Mouse (Mus musculus) midbrain, embryonic 11.5 days (tissue): Measurements from ENCODE around the gene Tctex1d2. TPM values are rescaled to one million over a fixed set of nuclear protein-coding genes. Genes with fewer than 3 reads are reported as not detected.

Source experiments
- ATAC-seq: fragments of 200-750 bp; cut with Nextera tagmentation; 2 replicates; pipeline ENCODE4 v1.8.0; 2017; ENCODE audit warnings: moderate TSS enrichment, moderate library complexity; ENCODE audit not compliant: low FRiP score
- DNase-seq: peaks from one replicate; pipeline ENCODE4 v3.0.0; 2015; ENCODE audit warnings: low spot score; ENCODE audit errors: missing footprints
- H3K27ac ChIP-seq: fragments of 300-500 bp; sonication (generic); 2 replicates; pipeline ENCODE4 v1.5.1; 2014; ENCODE audit warnings: low read depth, low read length
- H3K27me3 ChIP-seq: fragments of 300-500 bp; sonication (generic); 2 replicates; pipeline ENCODE4 v1.6.1; 2014; ENCODE audit warnings: mild to moderate bottlenecking, low read length, moderate library complexity, mixed read lengths; ENCODE audit not compliant: control insufficient read depth, insufficient read depth
- H3K36me3 ChIP-seq: fragments of 300-500 bp; sonication (generic); 2 replicates; pipeline ENCODE4 v1.6.1; 2014; ENCODE audit warnings: mild to moderate bottlenecking, low read length, moderate library complexity, mixed read lengths; ENCODE audit not compliant: control insufficient read depth, insufficient read depth
- H3K4me1 ChIP-seq: fragments of 300-500 bp; sonication (generic); 2 replicates; pipeline ENCODE4 v1.6.1; 2014; ENCODE audit warnings: low read length; ENCODE audit not compliant: control insufficient read depth, insufficient read depth
- H3K4me2 ChIP-seq: fragments of 300-500 bp; sonication (generic); 2 replicates; pipeline ENCODE4 v1.6.1; 2014; ENCODE audit warnings: mild to moderate bottlenecking, moderate library complexity
- H3K4me3 ChIP-seq: fragments of 300-500 bp; sonication (generic); 2 replicates; pipeline ENCODE4 v1.5.1; 2014; ENCODE audit warnings: low read depth, low read length
- H3K9ac ChIP-seq: fragments of 300-500 bp; sonication (generic); 2 replicates; pipeline ENCODE4 v1.6.1; 2014; ENCODE audit warnings: low read length
- H3K9me3 ChIP-seq: fragments of 300-500 bp; sonication (generic); 2 replicates; pipeline ENCODE4 v1.6.1; 2016; ENCODE audit warnings: low read length; ENCODE audit not compliant: control insufficient read depth
- WGBS: fragments of 180-500 bp; shearing (Covaris S2); extraction: QIAGEN DNeasy Blood & Tissue Kit; methylation state at CpG from one replicate; pipeline ENCODE4 v1.1.7; 2014; 5-methylcytosine and 5-hydroxymethylcytosine counted together
- polyA plus RNA-seq: library from polyadenylated mRNA; unstranded; fragments of >200 nt; fragmentation: Nextera tagmentation; extraction: Ambion mirVana; gene quantifications from 2 replicates; pipeline ENCODE4 v1.2.1, GENCODE M21; 2014

Gene Tctex1d2
- polyA plus RNA-seq, 1 experiment from 2014 or later, result 32.7 TPM

DNA sequence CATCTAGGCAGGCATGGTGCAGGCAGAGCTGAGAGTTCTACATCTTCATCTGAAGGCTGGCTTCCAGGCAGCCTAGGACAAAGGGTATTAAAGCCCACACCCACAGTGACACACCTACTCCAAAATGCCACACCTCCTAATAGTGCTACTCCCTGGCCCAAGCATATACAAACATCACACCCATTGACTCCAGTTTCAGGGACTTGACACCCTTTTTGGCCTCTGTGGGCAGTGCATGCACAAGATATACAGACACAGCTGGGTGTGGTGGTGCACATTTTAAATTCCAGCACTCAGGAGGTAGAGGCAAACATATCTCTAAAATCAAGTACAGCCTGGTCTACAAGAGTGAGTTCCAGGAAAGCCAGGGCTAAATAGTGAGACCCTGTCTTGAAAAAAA lies 36.6 kb downstream of the Tctex1d2 start:
- no peaks in the 10 kb centered on the region for H3K4me1 ChIP-seq
- DNase-seq (no peak), ATAC-seq (no peak)
- no peak overlapping the region for H3K4me3 ChIP-seq
- H3K9ac ChIP-seq, result no peak overlapping the region
- no peak overlapping the region for H3K27ac ChIP-seq
- no peaks in the 10 kb centered on the region for H3K27me3 ChIP-seq
- no peaks in the 10 kb centered on the region for H3K9me3 ChIP-seq
- peaks cover 3% of the 10 kb centered on the region; the same call in 1 of the 2 replicates for H3K36me3 ChIP-seq
- no peak overlapping the region for H3K4me2 ChIP-seq

DNA sequence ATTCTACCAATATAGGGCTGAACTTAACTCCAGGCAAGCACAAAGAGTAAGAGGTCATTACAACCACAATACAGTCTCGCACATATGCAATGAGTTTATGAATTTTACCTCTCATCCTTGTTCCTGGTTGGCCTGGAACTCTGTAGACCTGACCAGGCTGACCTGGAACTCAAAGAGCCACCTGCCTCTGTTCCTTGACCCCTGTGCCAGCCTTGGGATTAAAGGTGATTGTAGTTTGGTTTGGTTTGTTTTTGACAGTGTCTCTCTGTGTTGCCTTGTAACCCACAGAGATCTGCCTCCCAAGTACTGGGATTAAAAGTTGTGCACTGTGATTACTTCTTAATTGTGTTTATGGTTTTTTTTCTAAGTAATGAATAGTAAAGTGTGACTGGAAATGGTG lies 37.3 kb downstream of the Tctex1d2 start:
- ATAC-seq (no peak), DNase-seq (no peak)
- WGBS, result 88% methylated on average over 1 of the region's 1 CpGs
- H3K27me3 ChIP-seq, result no peaks in the 10 kb centered on the region
- no peak overlapping the region for H3K9ac ChIP-seq
- peaks cover under 1% of the 10 kb centered on the region; the same call in 1 of the 2 replicates for H3K36me3 ChIP-seq
- H3K9me3 ChIP-seq, result no peaks in the 10 kb centered on the region
- H3K4me1 ChIP-seq, result no peaks in the 10 kb centered on the region
- H3K27ac ChIP-seq, result no peak overlapping the region
- no peak overlapping the region for H3K4me3 ChIP-seq
- no peak overlapping the region for H3K4me2 ChIP-seq

GRCm38 (mm10) chr16:32457589-32458386 lies 38.3 kb downstream of the Tctex1d2 start:
- no peaks in the 10 kb centered on the region; the same call in 1 of the 2 replicates for H3K36me3 ChIP-seq
- WGBS, result 69% methylated on average over 10 of the region's 10 CpGs
- H3K4me3 ChIP-seq, result no peak overlapping the region
- H3K27ac ChIP-seq, result no peak overlapping the region
- no peaks in the 10 kb centered on the region for H3K27me3 ChIP-seq
- no peaks in the 10 kb centered on the region for H3K9me3 ChIP-seq
- DNase-seq (peak; percentile 84), ATAC-seq (no peak)
- H3K9ac ChIP-seq, result no peak overlapping the region
- no peaks in the 10 kb centered on the region for H3K4me1 ChIP-seq
- no peak overlapping the region for H3K4me2 ChIP-seq

- 60% methylated on average over 4 of the region's 4 CpGs for WGBS
- Histone ChIP-seq H3K27ac (no peak overlapping the region), H3K4me3 (no peak overlapping the region), H3K4me1 (no peaks in the 10 kb centered on the region), H3K9ac (no peak overlapping the region), H3K4me2 (no peak overlapping the region), H3K36me3 (no peaks in the 10 kb centered on the region; the same call in 1 of the 2 replicates), H3K27me3 (no peaks in the 10 kb centered on the region), H3K9me3 (no peaks in the 10 kb centered on the region)
- DNase-seq, result no peak
- no peak for ATAC-seq
These were observed 41.0 kb downstream of the Tctex1d2 start for GRCm38 (mm10) chr16:32460518-32460917.

GRCm38 (mm10) chr16:32461713-32462112 lies 42.2 kb downstream of the Tctex1d2 start:
- Histone ChIP-seq H3K36me3 (no peaks in the 10 kb centered on the region; the same call in 1 of the 2 replicates), H3K27ac (no peak overlapping the region), H3K4me1 (no peaks in the 10 kb centered on the region), H3K4me2 (no peak overlapping the region), H3K27me3 (no peaks in the 10 kb centered on the region), H3K9me3 (no peaks in the 10 kb centered on the region), H3K9ac (no peak overlapping the region), H3K4me3 (no peak overlapping the region)
- no peak for DNase-seq
- 94% methylated on average over 5 of the region's 5 CpGs for WGBS
- ATAC-seq, result no peak

- no peak for ATAC-seq
These were observed 43.4 kb downstream of the Tctex1d2 start for GRCm38 (mm10) chr16:32462950-32463349.

GRCm38 (mm10) chr16:32463426-32463825 lies 43.9 kb downstream of the Tctex1d2 start:
- no peak overlapping the region for H3K4me2 ChIP-seq
- DNase-seq (no peak), ATAC-seq (no peak)
- WGBS, result 97% methylated on average over 2 of the region's 2 CpGs
- no peaks in the 10 kb centered on the region for H3K4me1 ChIP-seq
- no peak overlapping the region for H3K4me3 ChIP-seq
- H3K9me3 ChIP-seq, result no peaks in the 10 kb centered on the region
- no peaks in the 10 kb centered on the region for H3K27me3 ChIP-seq
- H3K36me3 ChIP-seq, result no peaks in the 10 kb centered on the region; the same call in 1 of the 2 replicates
- H3K9ac ChIP-seq, result no peak overlapping the region
- no peak overlapping the region for H3K27ac ChIP-seq

More at GRCm38 (mm10) chr16:32462950-32463349, 43.4 kb downstream of the Tctex1d2 start:
- no peak overlapping the region for H3K27ac ChIP-seq
- H3K9ac ChIP-seq, result no peak overlapping the region
- H3K4me1 ChIP-seq, result no peaks in the 10 kb centered on the region
- H3K36me3 ChIP-seq, result no peaks in the 10 kb centered on the region; the same call in 1 of the 2 replicates
- no peaks in the 10 kb centered on the region for H3K27me3 ChIP-seq
- no peak for DNase-seq
- H3K4me2 ChIP-seq, result no peak overlapping the region
- no peak overlapping the region for H3K4me3 ChIP-seq
- WGBS, result 95% methylated on average over 16 of the region's 16 CpGs
- H3K9me3 ChIP-seq, result no peaks in the 10 kb centered on the region

DNA sequence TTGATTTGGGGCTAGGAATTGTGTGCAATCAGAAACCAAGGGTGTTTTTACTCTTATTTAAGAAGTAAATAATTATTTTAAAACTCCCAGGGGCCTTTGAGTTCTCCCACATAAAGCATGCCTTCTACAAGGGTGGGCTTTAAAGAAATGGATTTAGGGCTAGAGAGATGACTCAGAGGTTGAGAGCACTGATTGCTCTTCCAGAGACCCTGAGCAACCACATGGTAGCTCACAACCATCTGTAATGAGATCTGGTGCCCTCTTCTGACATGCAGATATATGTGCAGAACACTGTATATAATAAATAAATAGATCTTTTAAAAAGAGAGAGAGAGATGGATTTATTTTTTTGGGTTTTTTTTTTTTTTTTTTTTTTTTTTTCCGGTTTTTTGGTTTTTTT lies 45.4 kb downstream of the Tctex1d2 start:
- no peak for DNase-seq
- Histone ChIP-seq H3K4me2 (no peak overlapping the region), H3K4me1 (no peaks in the 10 kb centered on the region), H3K4me3 (no peak overlapping the region), H3K9me3 (no peaks in the 10 kb centered on the region), H3K9ac (no peak overlapping the region), H3K27ac (no peak overlapping the region), H3K36me3 (no peaks in the 10 kb centered on the region; the same call in 1 of the 2 replicates), H3K27me3 (no peaks in the 10 kb centered on the region)
- no peak for ATAC-seq
- no CpG with 5 or more reads among the region's 1 CpGs for WGBS

DNA sequence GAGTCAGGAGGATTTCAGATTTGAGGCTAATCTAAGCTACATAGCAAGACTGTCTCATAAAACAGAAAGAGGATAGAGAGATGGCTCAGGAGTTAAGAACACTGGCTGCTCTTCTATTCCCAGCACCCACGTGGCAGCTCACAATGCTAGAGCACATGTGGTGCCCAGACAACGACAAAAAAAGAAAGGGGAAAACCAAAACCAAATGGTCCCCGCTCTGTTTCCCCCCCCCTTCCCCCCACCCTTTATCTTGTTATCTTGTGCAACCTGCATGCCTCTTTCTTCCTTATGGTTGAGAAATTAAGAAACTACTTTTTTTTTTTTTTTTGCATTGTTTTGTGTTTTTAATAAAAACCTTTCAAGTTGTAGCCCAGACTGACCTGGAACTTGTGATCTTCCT lies 49.0 kb downstream of the Tctex1d2 start:
- ATAC-seq (no peak), DNase-seq (no peak)
- Histone ChIP-seq H3K27ac (no peak overlapping the region), H3K27me3 (no peaks in the 10 kb centered on the region), H3K4me1 (no peaks in the 10 kb centered on the region), H3K4me2 (no peak overlapping the region), H3K9me3 (no peaks in the 10 kb centered on the region), H3K36me3 (peaks cover 4% of the 10 kb centered on the region; the same call in 1 of the 2 replicates), H3K9ac (no peak overlapping the region), H3K4me3 (no peak overlapping the region)
- WGBS, result 91% methylated on average over 3 of the region's 3 CpGs
